Mouse (Mus musculus) limb, embryonic 15.5 days (tissue): ENCODE results near the gene Hnf4a. TPM values are rescaled to one million over a fixed set of nuclear protein-coding genes. Genes with fewer than 3 reads are reported as not detected.
A peak's percentile ranks its signal among the peaks of the same experiment; 100 is the strongest.

ENCODE experiments used
- ATAC-seq: fragments of 200-750 bp; cut with Nextera tagmentation; 2 replicates; pipeline ENCODE4 v1.8.0; 2017; ENCODE audit warnings: low read depth, moderate TSS enrichment; ENCODE audit not compliant: insufficient number of reproducible peaks, low FRiP score, low TSS enrichment
- H3K27ac ChIP-seq: fragments of 300-500 bp; sonication (generic); 2 replicates; pipeline ENCODE4 v1.5.1; 2015; ENCODE audit warnings: moderate library complexity, mild to moderate bottlenecking, inconsistent platforms
- H3K27me3 ChIP-seq: fragments of 300-500 bp; sonication (generic); 2 replicates; pipeline ENCODE4 v1.6.1; 2015; ENCODE audit warnings: inconsistent platforms
- H3K36me3 ChIP-seq: fragments of 300-500 bp; sonication (generic); 2 replicates; pipeline ENCODE4 v1.6.1; 2015; ENCODE audit warnings: inconsistent platforms
- H3K4me1 ChIP-seq: fragments of 300-500 bp; sonication (generic); 2 replicates; pipeline ENCODE4 v1.6.1; 2015; ENCODE audit warnings: inconsistent platforms
- H3K4me2 ChIP-seq: fragments of 300-500 bp; sonication (generic); 2 replicates; pipeline ENCODE4 v1.6.1; 2015; ENCODE audit warnings: mild to moderate bottlenecking, inconsistent platforms
- H3K4me3 ChIP-seq: fragments of 300-500 bp; sonication (generic); 2 replicates; pipeline ENCODE4 v1.5.1; 2015; ENCODE audit warnings: mild to moderate bottlenecking, inconsistent platforms
- H3K9ac ChIP-seq: fragments of 300-500 bp; sonication (generic); 2 replicates; pipeline ENCODE4 v1.6.1; 2015; ENCODE audit warnings: inconsistent platforms
- H3K9me3 ChIP-seq: fragments of 300-500 bp; sonication (generic); 2 replicates; pipeline ENCODE4 v1.6.1; 2016; ENCODE audit warnings: inconsistent platforms
- WGBS: fragments of 180-500 bp; shearing (Covaris S2); methylation state at CpG from one replicate; pipeline ENCODE4 v1.1.7; 2015; 5-methylcytosine and 5-hydroxymethylcytosine counted together
- polyA plus RNA-seq: library from polyadenylated mRNA; unstranded; fragments of >200 nt; fragmentation: Nextera tagmentation; extraction: Ambion mirVana; gene quantifications from 2 replicates; pipeline ENCODE4 v1.2.1, GENCODE M21; 2015

Gene Hnf4a
- polyA plus RNA-seq, 1 experiment from 2014 or later: 0.04 TPM

GRCm38 (mm10) chr2:163468866-163469265, 37.7 kb upstream of the Hnf4a start:
- Histone ChIP-seq H3K4me1 (peaks cover 15% of the 10 kb centered on the region), H3K27ac (no peak overlapping the region), H3K4me2 (no peak overlapping the region), H3K9ac (no peak overlapping the region), H3K4me3 (no peak overlapping the region), H3K27me3 (no peaks in the 10 kb centered on the region), H3K36me3 (peaks cover 36% of the 10 kb centered on the region), H3K9me3 (no peaks in the 10 kb centered on the region)
- 87% methylated on average over 6 of the region's 6 CpGs for WGBS
- ATAC-seq: no peak

- Histone ChIP-seq H3K4me3 (no peak overlapping the region), H3K36me3 (peaks cover 36% of the 10 kb centered on the region), H3K4me2 (no peak overlapping the region), H3K4me1 (peaks cover 15% of the 10 kb centered on the region), H3K27me3 (no peaks in the 10 kb centered on the region), H3K9me3 (no peaks in the 10 kb centered on the region), H3K27ac (no peak overlapping the region), H3K9ac (no peak overlapping the region)
- 93% methylated on average over 15 of the region's 15 CpGs for WGBS
- no peak for ATAC-seq
These were observed 36.9 kb upstream of the Hnf4a start for GRCm38 (mm10) chr2:163469711-163470110.

- Histone ChIP-seq H3K9me3 (no peaks in the 10 kb centered on the region), H3K4me1 (peaks cover 15% of the 10 kb centered on the region), H3K36me3 (peaks cover 31% of the 10 kb centered on the region), H3K4me2 (peak overlapping the region; percentile 81; the same call in 1 of the 2 replicates), H3K27ac (no peak overlapping the region), H3K4me3 (peak overlapping the region; percentile 82), H3K27me3 (no peaks in the 10 kb centered on the region), H3K9ac (no peak overlapping the region)
- 72% methylated on average over 3 of the region's 3 CpGs for WGBS
- ATAC-seq: no peak
These were observed 35.5 kb upstream of the Hnf4a start for GRCm38 (mm10) chr2:163471136-163471535.

GRCm38 (mm10) chr2:163471710-163472465, 34.7 kb upstream of the Hnf4a start:
- H3K9me3 ChIP-seq: no peaks in the 10 kb centered on the region
- H3K27ac ChIP-seq: peak overlapping the region; percentile 71; the same call in 1 of the 2 replicates
- peaks cover 28% of the 10 kb centered on the region for H3K36me3 ChIP-seq
- peak overlapping the region; percentile 81 for H3K4me2 ChIP-seq
- H3K4me3 ChIP-seq: peak overlapping the region; percentile 82
- peak overlapping the region; percentile 78 for H3K9ac ChIP-seq
- WGBS: 4% methylated on average over 36 of the region's 36 CpGs
- peaks cover 15% of the 10 kb centered on the region for H3K4me1 ChIP-seq
- ATAC-seq: peak; percentile 61
- H3K27me3 ChIP-seq: no peaks in the 10 kb centered on the region

GRCm38 (mm10) chr2:163472466-163472851, 34.1 kb upstream of the Hnf4a start, which contains the start of gene Fitm2:
TSS of gene Fitm2 (minus strand) at chr2:163472629.
- peaks cover 24% of the 10 kb centered on the region for H3K36me3 ChIP-seq
- H3K9ac ChIP-seq: peak within 1 kb of the TSS; percentile 78
- peak within 1 kb of the TSS; percentile 71; the same call in 1 of the 2 replicates for H3K27ac ChIP-seq
- under 1% methylated on average over 30 of the region's 30 CpGs for WGBS
- peak; percentile 88 for ATAC-seq
- no peaks in the 10 kb centered on the region for H3K27me3 ChIP-seq
- H3K4me1 ChIP-seq: peaks cover 15% of the 10 kb centered on the region
- H3K4me3 ChIP-seq: peak within 1 kb of the TSS; percentile 82
- H3K4me2 ChIP-seq: peak within 1 kb of the TSS; percentile 81
- H3K9me3 ChIP-seq: no peaks in the 10 kb centered on the region

- no peak overlapping the region for H3K4me2 ChIP-seq
- WGBS: 51% methylated on average over 18 of the region's 18 CpGs
- H3K9ac ChIP-seq: no peak overlapping the region
- H3K27me3 ChIP-seq: peaks cover 31% of the 10 kb centered on the region
- peaks cover 7% of the 10 kb centered on the region for H3K4me1 ChIP-seq
- no peak overlapping the region for H3K4me3 ChIP-seq
- no peaks in the 10 kb centered on the region for H3K36me3 ChIP-seq
- no peak overlapping the region for H3K27ac ChIP-seq
- no peak for ATAC-seq
- no peaks in the 10 kb centered on the region for H3K9me3 ChIP-seq
These were observed 26.3 kb upstream of the Hnf4a start for GRCm38 (mm10) chr2:163480191-163480825.

- Histone ChIP-seq H3K36me3 (no peaks in the 10 kb centered on the region), H3K4me1 (peaks cover 7% of the 10 kb centered on the region), H3K9me3 (no peaks in the 10 kb centered on the region), H3K27me3 (peaks cover 31% of the 10 kb centered on the region), H3K27ac (no peak overlapping the region), H3K4me2 (peak overlapping the region; percentile 31; the same call in 1 of the 2 replicates), H3K4me3 (peak overlapping the region; percentile 10; the same call in 1 of the 2 replicates), H3K9ac (no peak overlapping the region)
- WGBS: under 1% methylated on average over 21 of the region's 21 CpGs
- ATAC-seq: no peak
These were observed 25.0 kb upstream of the Hnf4a start for GRCm38 (mm10) chr2:163481539-163482029.

- 86% methylated on average over 3 of the region's 3 CpGs for WGBS
- no peak overlapping the region for H3K4me2 ChIP-seq
- ATAC-seq: no peak
- no peaks in the 10 kb centered on the region for H3K36me3 ChIP-seq
- no peak overlapping the region for H3K9ac ChIP-seq
- H3K27me3 ChIP-seq: peaks cover 9% of the 10 kb centered on the region; the same call in 1 of the 2 replicates
- no peaks in the 10 kb centered on the region for H3K9me3 ChIP-seq
- peaks cover 6% of the 10 kb centered on the region; the same call in 1 of the 2 replicates for H3K4me1 ChIP-seq
- H3K4me3 ChIP-seq: no peak overlapping the region
- no peak overlapping the region for H3K27ac ChIP-seq
These were observed 19.2 kb upstream of the Hnf4a start for GRCm38 (mm10) chr2:163487360-163487759.

- Histone ChIP-seq H3K36me3 (no peaks in the 10 kb centered on the region), H3K9ac (no peak overlapping the region), H3K4me3 (no peak overlapping the region), H3K27me3 (no peaks in the 10 kb centered on the region), H3K27ac (no peak overlapping the region), H3K4me1 (peaks cover 6% of the 10 kb centered on the region; the same call in 1 of the 2 replicates), H3K4me2 (no peak overlapping the region), H3K9me3 (no peaks in the 10 kb centered on the region)
- 58% methylated on average over 5 of the region's 5 CpGs for WGBS
- ATAC-seq: no peak
These were observed 16.8 kb upstream of the Hnf4a start for GRCm38 (mm10) chr2:163489725-163490291.

GRCm38 (mm10) chr2:163490656-163491055, 16.0 kb upstream of the Hnf4a start:
- Histone ChIP-seq H3K4me1 (peaks cover 6% of the 10 kb centered on the region; the same call in 1 of the 2 replicates), H3K9me3 (no peaks in the 10 kb centered on the region), H3K27ac (no peak overlapping the region), H3K4me3 (no peak overlapping the region), H3K4me2 (no peak overlapping the region), H3K36me3 (no peaks in the 10 kb centered on the region), H3K9ac (no peak overlapping the region), H3K27me3 (no peaks in the 10 kb centered on the region)
- ATAC-seq: no peak
- 88% methylated on average over 17 of the region's 17 CpGs for WGBS

- Histone ChIP-seq H3K9ac (no peak overlapping the region), H3K36me3 (no peaks in the 10 kb centered on the region), H3K27me3 (no peaks in the 10 kb centered on the region), H3K4me3 (no peak overlapping the region), H3K27ac (no peak overlapping the region), H3K4me2 (no peak overlapping the region), H3K9me3 (no peaks in the 10 kb centered on the region), H3K4me1 (peaks cover 6% of the 10 kb centered on the region; the same call in 1 of the 2 replicates)
- ATAC-seq: no peak
- 51% methylated on average over 7 of the region's 7 CpGs for WGBS
These were observed 15.3 kb upstream of the Hnf4a start for GRCm38 (mm10) chr2:163491351-163491750.
